Mouse (Mus musculus) spleen, postnatal 4 days (tissue): ENCODE measurements around the gene Trappc6a.
"Not testable (repeated sequence)": the region's sequence is repeated elsewhere in the genome, so short reads cannot be mapped to it uniquely, and the experiment has no call there.

Source experiments
- DNase-seq, 2 experiments: peaks; one replicate each; pipeline ENCODE4 v3.0.0; 2022; ENCODE audit warnings: low spot score in 2 of 2

Gene Trappc6a

DNA sequence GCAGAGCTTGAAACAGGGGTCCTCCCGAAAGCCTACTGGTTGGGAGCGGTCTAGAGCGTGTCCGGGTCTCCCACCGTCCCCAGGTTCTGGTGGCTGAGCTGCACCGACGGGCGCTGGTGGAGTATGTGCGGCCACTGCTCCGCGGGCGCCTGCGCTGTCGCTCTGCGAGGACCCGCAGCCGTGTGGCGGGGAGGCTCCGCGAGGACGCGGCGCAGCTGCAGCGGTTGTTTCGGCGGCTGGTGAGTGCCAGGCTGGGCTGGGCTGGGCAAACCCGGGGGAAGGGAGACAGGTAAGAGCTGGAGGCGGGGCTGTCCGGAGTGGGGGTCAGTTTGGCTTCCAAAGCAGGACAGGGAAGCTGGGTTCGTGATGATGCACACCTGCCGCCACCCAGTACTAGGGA lies 18.7 kb upstream of the Trappc6a start:
- DNase-seq = no peak

GRCm38 (mm10) chr7:19491731-19492130 lies 16.5 kb upstream of the Trappc6a start:
- DNase-seq = peak in 1 of 2 experiments; percentile 25

DNA sequence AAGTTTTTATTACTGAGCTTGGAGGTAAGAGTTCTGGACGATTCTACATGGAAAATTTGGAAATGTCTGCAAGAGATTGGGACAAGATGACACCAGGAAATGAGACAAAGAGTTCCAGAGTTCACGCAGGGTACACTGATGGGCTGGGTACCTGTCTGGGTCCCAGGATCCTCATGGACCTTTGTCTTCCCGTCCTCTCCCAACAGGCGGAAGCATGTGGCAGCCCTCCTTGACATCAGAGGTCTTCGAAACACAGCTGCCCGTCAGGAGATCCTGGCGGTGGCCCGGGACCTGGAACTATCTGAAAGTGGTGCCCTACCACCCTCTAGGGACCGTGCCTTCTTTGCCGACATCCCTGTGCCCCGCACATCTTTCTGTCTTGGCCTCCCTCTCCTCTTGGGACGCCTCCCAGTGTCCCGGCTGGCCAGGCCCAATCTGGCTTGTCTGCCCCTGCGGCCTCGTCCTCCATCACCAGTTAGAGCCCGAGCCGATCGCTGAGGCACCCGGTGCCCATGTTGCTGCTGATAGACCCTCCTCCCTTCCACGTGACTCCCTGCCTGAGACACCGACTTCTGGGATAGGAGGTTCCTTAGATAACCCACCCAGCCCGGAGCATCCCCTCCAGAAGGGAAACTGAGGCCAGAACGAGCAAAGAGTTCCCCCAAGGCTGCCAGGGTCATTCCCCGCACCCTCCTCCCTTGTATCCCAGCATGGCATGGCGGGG lies 13.3 kb upstream of the Trappc6a start:
- DNase-seq = peak in 1 of 2 experiments; percentile 63

DNA sequence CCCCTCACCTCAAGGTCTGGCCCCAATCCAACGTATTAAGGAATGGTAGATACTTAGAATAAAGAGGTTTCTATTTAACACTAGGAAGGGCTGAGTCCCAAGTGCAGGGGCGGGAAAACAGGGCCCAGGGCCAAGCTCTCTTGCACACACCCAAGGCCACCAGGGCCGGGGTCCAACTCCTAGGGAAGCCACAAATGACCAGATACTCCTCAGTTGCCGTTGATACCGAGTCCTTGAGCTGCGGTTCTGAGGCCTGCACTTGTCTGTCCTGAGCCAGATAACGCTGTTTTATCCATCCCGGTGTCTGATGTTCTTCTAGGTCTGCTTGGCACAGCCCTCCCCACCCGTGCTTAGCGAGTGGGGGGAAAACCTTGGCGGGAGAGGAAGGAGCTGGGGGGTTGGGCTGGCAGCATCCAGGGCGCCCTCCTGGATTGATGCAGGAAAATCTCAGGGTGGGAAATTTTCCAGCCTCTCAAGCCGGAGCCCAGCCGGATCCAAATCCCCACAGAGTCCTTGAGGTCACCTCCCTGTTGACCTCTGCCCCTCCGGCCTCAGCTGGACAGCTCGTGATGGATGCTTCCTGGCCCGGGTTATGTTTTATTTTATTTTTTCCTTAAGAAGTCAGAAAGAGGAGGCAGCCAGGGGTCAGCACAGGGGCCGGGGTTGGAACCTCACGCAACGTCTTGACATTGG lies 12.5 kb upstream of the Trappc6a start:
- DNase-seq = no peak

GRCm38 (mm10) chr7:19496214-19496555 lies 12.0 kb upstream of the Trappc6a start:
- DNase-seq = no peak

DNA sequence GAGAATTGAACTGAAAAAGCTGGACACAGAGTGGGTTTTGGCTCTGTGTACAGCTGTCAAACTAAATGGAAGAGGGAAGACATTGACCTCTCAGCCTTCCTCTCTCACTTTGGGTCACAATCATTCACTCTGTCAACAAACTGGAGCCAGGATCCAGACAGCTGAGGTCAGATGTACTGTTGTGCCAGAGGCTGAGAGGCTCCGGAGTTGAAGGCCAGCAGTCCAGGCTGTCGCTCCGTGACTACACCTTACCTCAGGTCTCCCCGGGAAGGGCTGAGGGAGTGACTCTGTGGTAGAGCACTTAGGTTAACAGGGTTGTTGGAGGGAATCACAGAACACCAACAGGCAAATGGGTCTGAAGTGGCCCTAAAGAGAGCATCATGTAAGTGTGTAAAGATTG lies 9.9 kb upstream of the Trappc6a start:
- DNase-seq = no peak

DNA sequence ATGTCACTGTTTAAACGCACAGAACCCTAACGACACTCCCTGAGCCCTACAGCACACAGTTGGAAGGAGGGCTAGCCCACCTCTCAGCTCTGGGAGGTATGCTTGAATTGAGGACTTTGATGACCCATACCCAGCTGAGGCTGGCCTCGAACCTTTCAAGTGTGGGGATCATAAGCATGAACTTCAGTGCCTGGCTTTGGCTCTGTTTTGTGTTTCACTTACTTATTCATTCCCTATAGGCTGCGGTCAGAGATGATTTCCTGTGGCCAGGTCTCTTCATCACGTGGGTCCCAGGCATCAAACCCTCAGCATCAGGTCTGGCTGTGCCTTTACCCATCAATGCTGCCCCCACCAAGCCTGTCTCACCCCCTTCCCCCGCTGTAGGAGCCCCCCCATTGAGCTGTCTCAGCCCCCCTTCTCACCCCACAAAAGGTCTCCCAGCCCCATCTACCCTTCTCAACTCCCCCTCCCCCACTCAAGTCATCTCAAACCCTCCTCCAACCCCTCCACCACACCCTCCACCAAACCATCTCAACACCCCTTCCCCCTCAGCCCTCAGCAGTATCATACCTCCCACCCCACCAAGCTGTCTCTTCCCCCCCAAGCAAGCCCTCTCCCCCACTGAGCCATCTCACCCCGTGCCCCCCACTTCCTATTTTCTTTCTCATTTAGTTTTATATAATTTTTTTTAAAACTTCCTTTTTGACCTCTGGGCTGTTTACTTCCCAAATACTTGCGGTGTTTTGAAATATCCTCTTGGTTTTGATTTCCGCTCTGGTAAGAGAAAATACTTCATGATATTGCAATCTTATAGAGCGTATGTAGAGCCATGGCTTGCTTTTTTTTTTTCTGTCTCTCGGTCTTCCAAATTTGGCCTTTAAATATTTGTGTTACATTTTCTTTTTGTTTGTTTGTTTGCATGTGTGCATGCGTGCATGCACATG lies 7.5 kb upstream of the Trappc6a start:
- no peak for DNase-seq

GRCm38 (mm10) chr7:19501658-19502057 lies 6.5 kb upstream of the Trappc6a start:
- DNase-seq = no peak

GRCm38 (mm10) chr7:19503481-19504068 lies 4.6 kb upstream of the Trappc6a start:
- DNase-seq = peak in 1 of 2 experiments; percentile 81

DNA sequence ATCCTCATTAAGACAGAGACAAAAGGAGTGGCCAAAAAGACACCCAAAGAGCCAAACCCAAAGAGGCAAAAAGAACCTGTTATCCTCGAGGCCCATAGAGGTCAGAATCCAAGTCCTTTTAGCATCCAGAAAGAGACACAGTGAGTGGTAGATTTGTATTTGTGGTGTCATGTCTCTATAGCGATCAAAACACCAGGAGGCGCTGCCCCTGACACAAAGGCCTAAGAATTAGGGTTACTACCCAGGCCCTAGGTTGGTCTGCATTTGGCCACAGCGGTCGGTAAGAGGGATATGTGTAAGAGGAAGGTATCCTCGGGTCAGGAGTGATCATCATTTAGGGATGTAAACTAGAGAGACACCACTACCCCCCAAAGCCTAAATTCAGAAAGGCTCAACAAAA lies 1.9 kb upstream of the Trappc6a start:
- no peak for DNase-seq

DNA sequence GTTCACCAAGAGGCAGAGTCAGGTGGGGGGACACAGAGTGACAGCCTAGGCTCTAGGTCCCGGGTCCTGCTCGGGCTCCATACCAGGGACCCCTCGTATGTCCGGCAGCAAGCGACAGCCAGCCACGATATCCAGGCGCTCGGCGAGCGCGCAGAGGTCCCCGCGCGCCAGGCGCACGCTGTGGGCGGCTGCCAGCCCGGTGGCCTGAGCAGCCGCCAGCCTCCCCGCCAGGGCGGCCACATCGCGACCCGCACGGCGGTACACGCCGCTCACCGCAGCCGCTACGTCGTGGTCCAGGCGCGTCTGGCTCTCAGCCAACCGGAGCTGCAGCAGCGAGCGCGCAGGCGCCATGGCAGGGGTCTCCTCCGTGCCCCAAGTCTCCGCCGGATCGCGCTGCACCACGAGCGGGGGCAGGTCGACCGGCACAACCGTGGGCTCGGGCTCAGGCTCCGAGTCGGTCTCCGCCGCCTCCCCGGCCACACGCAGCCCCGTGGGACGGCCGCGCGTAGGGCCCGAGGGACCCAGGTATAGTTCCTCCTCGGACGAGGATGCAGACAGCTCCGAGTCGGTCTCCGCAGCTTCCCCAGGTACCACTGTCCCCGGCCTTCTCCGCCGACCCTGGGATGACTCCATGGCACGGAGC lies 1.1 kb upstream of the Trappc6a start:
- peak; percentile 61 to 86 for DNase-seq

GRCm38 (mm10) chr7:19507612-19507981 lies 598 bp upstream of the Trappc6a start:
- no peak for DNase-seq

GRCm38 (mm10) chr7:19508924-19509568 lies 851 bp downstream of the Trappc6a start:
- no peak for DNase-seq

DNA sequence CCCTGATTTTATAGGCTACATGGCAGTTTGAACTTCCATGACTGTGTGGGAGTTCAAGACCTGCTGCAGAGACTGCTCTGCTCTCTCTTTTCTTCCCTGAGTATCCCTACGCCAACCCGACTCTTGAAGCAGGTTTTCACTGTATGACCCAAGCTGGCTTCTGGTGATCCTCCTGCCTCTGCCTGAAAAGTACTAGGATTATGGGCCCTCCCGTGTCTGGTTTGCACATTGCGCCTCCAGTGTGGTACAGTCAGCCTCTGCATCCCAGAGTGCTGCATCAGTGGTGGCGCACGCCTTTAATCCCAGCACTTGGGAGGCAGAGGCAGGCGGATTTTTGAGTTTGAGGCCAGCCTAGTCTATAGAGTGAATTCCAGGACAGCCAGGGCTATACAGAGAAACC lies 1.6 kb downstream of the Trappc6a start:
- DNase-seq = no peak

- DNase-seq = not testable (repeated sequence)
Measured at GRCm38 (mm10) chr7:19511934-19512333, 3.7 kb downstream of the Trappc6a start.

GRCm38 (mm10) chr7:19512353-19512752 lies 4.2 kb downstream of the Trappc6a start:
- peak in 1 of 2 experiments; percentile 12 for DNase-seq

- DNase-seq = peak in 1 of 2 experiments; percentile 66
Measured at GRCm38 (mm10) chr7:19517652-19518365, 9.6 kb downstream of the Trappc6a start, which contains the start of gene Nkpd1. Nkpd1 (plus strand) TSS chr7:19517838.

DNA sequence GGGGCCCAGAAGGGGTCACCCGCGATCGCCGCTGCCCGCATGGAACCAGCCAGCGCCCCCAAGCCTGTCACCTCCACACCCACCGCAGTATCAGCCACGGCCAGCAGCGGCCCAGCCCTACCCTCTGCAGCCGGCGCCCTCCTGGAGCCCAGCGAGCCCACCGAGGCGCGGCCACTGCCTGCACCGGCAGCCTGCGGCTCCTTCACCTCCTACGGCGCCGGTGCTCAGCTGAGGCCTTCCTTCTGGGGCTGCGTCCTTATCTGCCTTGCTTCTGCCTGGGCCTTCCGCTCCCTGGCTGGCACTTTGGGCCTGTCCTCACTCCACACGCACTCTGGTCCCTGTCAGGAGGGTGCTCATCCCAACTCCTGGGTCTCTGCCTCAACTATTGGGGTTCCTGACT lies 11.8 kb downstream of the Trappc6a start:
- peak in 1 of 2 experiments; percentile 65 for DNase-seq

DNA sequence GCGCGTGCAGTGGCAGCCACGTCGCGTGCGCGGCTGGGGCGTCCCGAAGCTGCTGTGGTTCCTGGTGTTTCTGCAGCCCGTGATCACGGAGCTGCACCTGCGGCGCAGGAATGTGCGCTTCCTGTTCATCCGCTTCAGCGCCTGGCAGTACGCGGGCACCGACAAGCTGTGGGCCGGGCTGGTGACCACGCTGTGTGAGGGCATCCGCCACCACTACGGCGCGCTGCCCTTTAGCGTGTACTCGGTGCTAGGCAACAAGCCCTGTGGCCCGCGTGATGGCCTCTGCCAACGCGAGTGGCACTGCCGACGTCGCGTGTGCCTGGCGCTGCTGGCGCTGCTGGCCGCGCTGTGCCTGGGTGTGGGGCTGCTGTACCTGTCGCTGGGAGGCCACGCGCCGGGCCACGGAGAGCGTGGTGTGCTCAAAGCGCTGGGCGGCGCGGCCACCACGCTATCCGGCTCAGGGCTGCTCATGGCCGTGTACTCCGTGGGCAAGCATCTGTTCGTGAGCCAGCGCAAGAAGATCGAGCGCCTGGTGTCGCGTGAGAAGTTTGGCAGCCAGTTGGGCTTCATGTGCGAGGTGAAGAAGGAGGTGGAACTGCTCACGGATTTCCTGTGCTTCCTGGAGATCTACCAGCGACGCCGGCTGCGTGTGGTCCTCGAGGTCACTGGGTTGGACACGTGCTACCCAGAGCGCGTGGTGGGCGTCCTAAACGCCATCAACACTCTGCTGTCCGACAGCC lies 15.0 kb downstream of the Trappc6a start:
- peak in 1 of 2 experiments; percentile 63 for DNase-seq
